Mouse (Mus musculus) lung, adult 2 months (tissue): Measurements from ENCODE around the gene Cyren.

ENCODE experiments used
- CTCF ChIP-seq: fragments of 200-500 bp; IDR thresholded peaks from 2 replicates; pipeline ENCODE4 v1.5.1; 2011; ENCODE audit warnings: mild to moderate bottlenecking, low read length, control low read depth; ENCODE audit not compliant: insufficient read depth
- POLR2A ChIP-seq: fragments of 200-500 bp; IDR thresholded peaks from 2 replicates; pipeline ENCODE4 v1.6.1; 2011; ENCODE audit warnings: low read depth, mild to moderate bottlenecking, control low read depth, low read length, borderline replicate concordance; ENCODE audit errors: extremely low read depth

DNA sequence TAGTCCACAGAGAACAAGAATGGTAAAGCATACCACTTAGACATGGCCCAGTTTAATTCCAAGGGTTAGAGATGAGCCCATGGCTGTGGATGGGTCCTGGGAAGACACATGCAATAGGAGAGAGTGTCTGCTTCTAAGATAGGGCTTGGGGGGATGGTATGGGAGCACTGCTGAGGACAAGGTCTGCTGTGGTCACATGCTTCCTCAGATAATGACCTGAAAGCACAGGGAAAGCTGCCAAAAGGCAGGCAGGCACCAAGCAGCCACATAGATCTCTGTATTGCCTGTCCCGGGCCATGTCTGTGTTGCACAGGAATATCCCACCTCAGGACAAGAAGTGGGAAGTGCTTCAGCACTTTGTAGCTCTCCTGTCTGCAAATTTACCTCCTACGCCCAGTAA lies 21.3 kb upstream of the Cyren start:
- TF ChIP-seq POLR2A (no peak), CTCF (no peak)
